Mouse (Mus musculus) kidney, embryonic 14.5 days (tissue): ENCODE results near the gene Aff1. TPM values are rescaled to one million over a fixed set of nuclear protein-coding genes. Genes with fewer than 3 reads are reported as not detected.
A peak's percentile ranks its signal among the peaks of the same experiment; 100 is the strongest.

Experiments
- ATAC-seq: fragments of 200-750 bp; cut with Nextera tagmentation; 2 replicates; pipeline ENCODE4 v1.8.0; 2017; ENCODE audit warnings: moderate number of reproducible peaks, mild to moderate bottlenecking, moderate TSS enrichment, moderate library complexity; ENCODE audit not compliant: low FRiP score, low TSS enrichment
- H3K27ac ChIP-seq: fragments of 300-500 bp; sonication (generic); 2 replicates; pipeline ENCODE4 v1.5.1; 2014; ENCODE audit warnings: low read depth, mild to moderate bottlenecking, low read length, moderate library complexity, mixed read lengths
- H3K27me3 ChIP-seq: fragments of 300-500 bp; sonication (generic); 2 replicates; pipeline ENCODE4 v1.6.1; 2014; ENCODE audit warnings: mild to moderate bottlenecking, low read length; ENCODE audit not compliant: control insufficient read depth, insufficient read depth
- H3K36me3 ChIP-seq: fragments of 300-500 bp; sonication (generic); 2 replicates; pipeline ENCODE4 v1.6.1; 2014; ENCODE audit warnings: low read length, mixed read lengths; ENCODE audit not compliant: control insufficient read depth, insufficient read depth
- H3K4me1 ChIP-seq: fragments of 300-500 bp; sonication (generic); 2 replicates; pipeline ENCODE4 v1.6.1; 2014; ENCODE audit warnings: low read length, mixed read lengths; ENCODE audit not compliant: control insufficient read depth, insufficient read depth
- H3K4me2 ChIP-seq: fragments of 300-500 bp; sonication (generic); replicated peaks from 2 replicates; pipeline ENCODE4 v1.6.1; 2014; ENCODE audit warnings: low read depth, mild to moderate bottlenecking, low read length
- H3K4me3 ChIP-seq: fragments of 300-500 bp; sonication (generic); 2 replicates; pipeline ENCODE4 v1.5.1; 2014; ENCODE audit warnings: mild to moderate bottlenecking, low read length
- H3K9ac ChIP-seq: fragments of 300-500 bp; sonication (generic); 2 replicates; pipeline ENCODE4 v1.6.1; 2014; ENCODE audit warnings: low read depth, mild to moderate bottlenecking, low read length, moderate library complexity
- H3K9me3 ChIP-seq: fragments of 300-500 bp; sonication (generic); 2 replicates; pipeline ENCODE4 v1.6.1; 2016; ENCODE audit warnings: low read length; ENCODE audit not compliant: control insufficient read depth
- WGBS: fragments of 180-500 bp; shearing (Covaris S2); extraction: QIAGEN DNeasy Blood & Tissue Kit; methylation state at CpG from one replicate; pipeline ENCODE4 v1.1.7; 2014; 5-methylcytosine and 5-hydroxymethylcytosine counted together
- polyA plus RNA-seq: library from polyadenylated mRNA; unstranded; fragments of >200 nt; fragmentation: Nextera tagmentation; extraction: Ambion mirVana; gene quantifications from 2 replicates; pipeline ENCODE4 v1.2.1, GENCODE M21; 2014

The Aff1 gene
- polyA plus RNA-seq, 1 experiment from 2014 or later: 14.4 TPM

DNA sequence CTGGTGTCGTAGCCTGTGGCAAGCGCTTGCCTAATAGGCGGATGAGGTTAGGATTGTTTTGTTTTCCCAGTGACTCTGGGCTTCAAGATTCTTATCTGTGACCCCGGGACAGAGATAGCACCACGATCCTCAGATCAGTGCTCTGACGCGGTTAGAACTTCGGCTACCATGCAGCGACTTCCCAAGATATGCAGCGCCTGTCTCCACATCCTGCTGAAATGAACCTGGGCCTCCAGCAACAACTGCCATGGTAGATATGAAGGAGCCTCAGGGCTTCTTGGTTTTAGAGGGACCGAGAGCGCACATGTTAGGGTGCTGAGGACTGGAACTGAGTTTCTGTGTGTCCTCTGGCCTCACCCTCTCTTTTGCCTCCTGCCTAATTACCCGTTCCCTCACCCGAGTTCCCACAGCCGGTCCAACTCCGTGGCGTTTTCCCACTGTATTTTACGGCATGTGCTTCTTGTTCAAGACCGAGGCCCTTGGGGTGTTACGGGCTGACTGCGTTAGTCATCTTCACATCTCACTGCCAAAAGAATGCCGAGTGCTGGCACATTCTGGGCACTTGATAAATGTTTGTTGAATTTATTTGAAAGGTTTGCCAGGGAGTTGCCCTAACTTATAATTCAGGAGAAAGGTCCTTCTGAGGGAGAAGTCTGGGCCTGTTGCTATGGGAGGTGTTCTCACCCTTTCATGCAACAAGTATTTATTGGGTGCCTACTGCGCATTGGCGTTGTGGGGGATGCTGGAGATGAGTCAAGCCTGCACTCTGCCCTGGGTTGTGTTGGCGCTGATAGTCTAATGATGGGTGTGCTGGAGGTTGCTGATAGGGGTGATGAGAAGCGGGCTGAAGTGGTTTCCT lies 45.3 kb downstream of the Aff1 start:
- no peak overlapping the region for H3K4me2 ChIP-seq
- WGBS: 45% methylated on average over 26 of the region's 26 CpGs
- no peaks in the 10 kb centered on the region; the same call in 1 of the 2 replicates for H3K4me1 ChIP-seq
- no peak overlapping the region for H3K9ac ChIP-seq
- no peak overlapping the region for H3K4me3 ChIP-seq
- H3K36me3 ChIP-seq: no peaks in the 10 kb centered on the region
- no peak for ATAC-seq
- no peaks in the 10 kb centered on the region for H3K9me3 ChIP-seq
- H3K27me3 ChIP-seq: no peaks in the 10 kb centered on the region
- H3K27ac ChIP-seq: no peak overlapping the region; the same call in 1 of the 2 replicates

DNA sequence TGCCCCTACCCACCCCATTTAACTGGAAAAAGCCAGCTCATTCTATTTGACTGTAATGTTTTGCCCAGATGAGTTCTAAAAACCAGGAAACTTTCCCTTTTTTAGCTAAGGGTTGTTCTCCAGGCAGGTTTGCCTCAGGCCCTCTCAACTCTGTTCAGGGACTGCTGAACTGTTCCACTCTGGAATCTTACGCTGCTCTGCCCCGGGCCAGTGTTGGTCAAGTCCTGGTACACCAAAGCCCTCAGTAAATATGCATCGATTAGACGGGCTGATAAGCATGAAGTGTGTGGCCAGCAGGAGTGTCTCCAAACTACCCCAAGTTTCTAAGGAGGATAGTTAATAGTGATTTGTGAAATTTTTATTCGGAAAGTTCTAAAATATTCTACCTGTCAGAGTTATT lies 46.3 kb downstream of the Aff1 start:
- no peaks in the 10 kb centered on the region for H3K27me3 ChIP-seq
- 82% methylated on average over 5 of the region's 5 CpGs for WGBS

DNA sequence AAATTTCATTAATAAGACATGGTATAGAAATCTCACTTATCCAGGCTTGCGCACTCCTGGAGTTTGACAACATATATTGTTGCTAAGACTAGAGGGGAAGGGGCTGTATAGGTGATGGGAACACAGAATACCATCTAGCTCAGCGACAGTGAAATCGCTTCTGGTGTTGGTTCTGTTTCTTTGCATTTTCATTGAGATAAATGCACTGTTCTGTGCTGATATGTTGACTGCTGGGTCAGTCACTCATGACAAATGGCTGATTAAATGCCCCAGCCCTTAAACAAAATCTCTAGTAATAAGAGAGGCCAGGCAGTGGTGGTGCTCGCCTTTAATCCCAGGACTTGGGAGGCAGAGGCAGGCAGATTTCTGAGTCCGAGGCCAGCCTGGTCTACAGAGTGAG lies 47.0 kb downstream of the Aff1 start:
- Histone ChIP-seq H3K36me3 (no peaks in the 10 kb centered on the region), H3K4me2 (no peak overlapping the region), H3K9me3 (no peaks in the 10 kb centered on the region), H3K27me3 (no peaks in the 10 kb centered on the region), H3K9ac (no peak overlapping the region), H3K4me3 (no peak overlapping the region), H3K4me1 (no peaks in the 10 kb centered on the region; the same call in 1 of the 2 replicates), H3K27ac (no peak overlapping the region)
- 93% methylated on average over 5 of the region's 5 CpGs for WGBS
- ATAC-seq: no peak

More for the DNA sequence above, 46.3 kb downstream of the Aff1 start:
- no peak for ATAC-seq
- H3K4me1 ChIP-seq: no peaks in the 10 kb centered on the region; the same call in 1 of the 2 replicates
- H3K4me3 ChIP-seq: no peak overlapping the region
- H3K36me3 ChIP-seq: no peaks in the 10 kb centered on the region
- no peak overlapping the region for H3K4me2 ChIP-seq
- no peaks in the 10 kb centered on the region for H3K9me3 ChIP-seq
- H3K9ac ChIP-seq: no peak overlapping the region
- H3K27ac ChIP-seq: peak overlapping the region; percentile 32; the same call in 1 of the 2 replicates

DNA sequence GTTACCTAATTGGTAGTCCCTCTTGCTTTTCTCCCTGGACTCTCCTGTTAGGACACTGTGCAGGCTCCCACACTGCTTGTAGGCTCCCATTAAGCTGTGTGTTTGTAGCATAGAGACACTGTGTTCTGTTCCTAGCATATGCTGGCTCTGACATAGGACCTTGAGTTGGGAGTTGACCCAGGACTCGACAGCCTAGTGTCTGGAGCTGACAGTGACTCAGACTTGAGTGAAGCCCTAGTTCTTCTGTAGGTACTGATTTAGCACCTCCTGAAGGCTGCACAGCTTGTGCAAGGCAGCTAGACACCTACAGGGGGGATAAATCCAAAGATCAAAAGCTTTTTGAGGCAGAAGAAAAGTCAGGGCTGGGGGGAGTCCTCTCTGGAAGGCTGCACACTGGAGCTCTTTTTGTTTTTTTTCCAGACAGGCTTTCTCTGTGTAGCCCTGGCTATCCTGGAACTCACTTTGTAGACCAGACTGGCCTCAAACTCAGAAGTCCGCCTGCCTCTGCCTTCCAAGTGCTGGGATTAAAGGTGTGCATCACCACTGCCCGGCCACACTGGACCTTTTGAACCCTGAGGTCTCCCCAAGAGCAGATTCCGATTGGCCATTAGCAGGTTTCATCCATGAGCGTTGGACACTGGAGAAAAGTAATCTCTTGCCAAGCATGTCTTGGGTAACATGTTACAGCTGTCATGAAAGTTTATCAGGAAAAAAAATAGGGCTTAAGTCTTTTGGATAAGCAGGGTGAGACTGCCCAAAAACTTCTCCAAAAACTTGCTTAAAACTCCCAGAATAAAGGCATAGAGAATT lies 48.1 kb downstream of the Aff1 start:
- Histone ChIP-seq H3K27ac (no peak overlapping the region), H3K4me2 (no peak overlapping the region), H3K27me3 (no peaks in the 10 kb centered on the region), H3K4me3 (no peak overlapping the region), H3K4me1 (no peaks in the 10 kb centered on the region; the same call in 1 of the 2 replicates), H3K36me3 (no peaks in the 10 kb centered on the region), H3K9ac (no peak overlapping the region), H3K9me3 (no peaks in the 10 kb centered on the region)
- ATAC-seq: no peak
- WGBS: 50% methylated on average over 5 of the region's 5 CpGs

DNA sequence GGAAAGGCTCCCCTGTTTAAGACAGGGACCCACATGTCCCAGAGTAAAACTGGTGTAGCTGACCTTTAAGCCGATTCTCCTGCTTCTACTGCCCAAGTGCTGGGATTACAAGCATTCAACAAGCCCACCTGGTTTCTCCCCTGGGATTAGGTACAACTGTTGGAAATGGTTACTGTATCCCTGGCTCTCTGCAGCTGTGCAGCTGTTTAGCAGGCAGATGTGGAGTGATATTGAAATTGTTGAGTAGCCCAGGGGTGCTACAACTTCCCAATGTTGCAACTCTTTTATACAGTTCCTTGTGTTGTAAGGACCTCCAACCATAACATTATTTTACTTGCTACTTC lies 48.7 kb downstream of the Aff1 start:
- Histone ChIP-seq H3K36me3 (no peaks in the 10 kb centered on the region), H3K4me3 (no peak overlapping the region), H3K4me2 (no peak overlapping the region), H3K9me3 (no peaks in the 10 kb centered on the region), H3K27me3 (no peaks in the 10 kb centered on the region), H3K27ac (no peak overlapping the region), H3K4me1 (no peaks in the 10 kb centered on the region; the same call in 1 of the 2 replicates), H3K9ac (no peak overlapping the region)
- no peak for ATAC-seq
- 65% methylated on average over 1 of the region's 1 CpGs for WGBS

DNA sequence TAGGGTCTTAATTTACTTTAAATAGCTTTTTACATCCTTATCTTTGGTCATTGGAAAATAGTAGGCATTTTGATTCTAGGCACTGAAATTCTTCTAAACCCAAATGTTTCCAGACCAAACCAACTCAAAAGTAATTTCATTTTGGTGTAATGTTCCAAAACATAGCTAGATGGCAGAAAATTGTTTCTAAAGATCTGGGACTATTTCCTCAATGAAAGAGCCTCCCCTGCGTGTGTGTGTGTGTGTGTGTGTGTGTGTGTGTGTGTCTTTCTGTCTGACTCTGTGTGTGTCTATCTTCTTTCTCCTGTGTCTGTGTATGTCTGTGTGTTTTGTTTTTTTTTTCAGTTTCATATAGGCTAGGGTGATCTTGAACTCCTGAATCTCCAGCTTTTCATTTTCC lies 49.3 kb downstream of the Aff1 start:
- no peak overlapping the region for H3K4me2 ChIP-seq
- WGBS: 59% methylated on average over 1 of the region's 1 CpGs
- ATAC-seq: no peak
- H3K36me3 ChIP-seq: no peaks in the 10 kb centered on the region
- 0 out of 2 replicates have a peak, but pooled peaks cover 4% of the 10 kb centered on the region for H3K9me3 ChIP-seq
- H3K4me3 ChIP-seq: no peak overlapping the region
- H3K9ac ChIP-seq: no peak overlapping the region
- no peaks in the 10 kb centered on the region for H3K27me3 ChIP-seq
- no peak overlapping the region for H3K27ac ChIP-seq
- no peaks in the 10 kb centered on the region; the same call in 1 of the 2 replicates for H3K4me1 ChIP-seq

DNA sequence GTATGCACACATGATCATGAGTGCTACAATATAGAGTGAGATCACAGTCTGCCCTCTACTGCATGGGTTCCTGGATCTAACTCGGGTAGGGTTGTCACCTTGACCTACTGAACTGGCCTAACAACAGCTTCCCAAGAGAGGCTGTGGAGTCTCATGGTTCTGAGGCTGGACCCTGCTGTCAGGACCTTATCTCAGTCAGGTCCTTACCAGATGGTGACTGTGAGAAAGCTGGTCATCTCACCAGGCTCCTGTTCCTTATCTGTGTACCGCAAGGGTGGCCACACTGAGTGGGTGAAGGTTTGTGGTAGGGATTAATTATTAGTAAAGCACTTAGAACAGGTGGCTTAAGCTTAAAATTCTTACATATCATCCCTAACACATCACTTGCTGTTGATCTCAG lies 49.8 kb downstream of the Aff1 start:
- WGBS: 78% methylated on average over 2 of the region's 2 CpGs
- Histone ChIP-seq H3K27ac (no peak overlapping the region), H3K4me2 (no peak overlapping the region), H3K4me1 (no peaks in the 10 kb centered on the region; the same call in 1 of the 2 replicates), H3K9ac (no peak overlapping the region), H3K9me3 (0 out of 2 replicates have a peak, but pooled peaks cover 4% of the 10 kb centered on the region), H3K4me3 (no peak overlapping the region), H3K36me3 (no peaks in the 10 kb centered on the region), H3K27me3 (no peaks in the 10 kb centered on the region)
- no peak for ATAC-seq

DNA sequence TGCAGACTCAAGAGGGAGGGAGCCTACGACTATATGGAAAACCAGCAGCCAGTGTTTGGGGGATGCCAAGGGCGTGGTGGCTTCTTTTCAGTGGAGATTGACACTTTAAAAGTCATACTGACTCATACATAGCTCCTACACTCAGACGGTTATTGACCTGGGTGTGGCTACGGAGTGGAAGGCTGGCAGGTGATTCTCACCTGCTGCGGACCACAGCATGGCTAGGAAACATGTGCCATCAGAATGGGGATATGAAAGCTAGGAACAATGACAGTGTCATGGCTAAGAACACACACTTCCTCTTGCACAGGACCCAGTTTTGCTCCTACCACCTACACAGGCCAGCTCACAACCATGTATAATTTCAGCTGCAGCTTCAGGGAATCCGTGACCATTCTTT lies 52.4 kb downstream of the Aff1 start:
- Histone ChIP-seq H3K4me1 (no peaks in the 10 kb centered on the region), H3K27ac (no peak overlapping the region), H3K4me2 (no peak overlapping the region), H3K9me3 (0 out of 2 replicates have a peak, but pooled peaks cover 4% of the 10 kb centered on the region), H3K9ac (no peak overlapping the region), H3K36me3 (no peaks in the 10 kb centered on the region), H3K4me3 (no peak overlapping the region), H3K27me3 (no peaks in the 10 kb centered on the region)
- 76% methylated on average over 6 of the region's 6 CpGs for WGBS
- no peak for ATAC-seq

DNA sequence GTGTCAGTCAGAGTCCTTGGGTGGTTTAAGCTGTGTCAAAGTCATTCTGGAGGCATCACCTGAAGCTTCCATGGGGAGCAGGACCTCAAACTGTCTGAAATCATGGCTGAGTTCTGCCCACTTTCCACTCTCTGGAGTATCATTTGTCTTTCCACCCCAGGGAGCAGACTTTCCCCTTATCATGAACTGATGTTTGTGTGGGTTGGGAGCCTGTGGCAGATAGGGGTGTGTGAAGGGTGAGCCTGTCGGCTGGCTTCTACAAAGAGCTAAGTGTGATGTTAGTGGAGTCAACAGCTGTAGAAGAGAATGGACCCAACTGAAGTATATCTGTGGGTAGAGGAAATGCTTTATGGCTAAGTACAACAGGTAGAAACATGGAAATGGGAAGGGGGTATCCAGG lies 53.5 kb downstream of the Aff1 start:
- no peaks in the 10 kb centered on the region for H3K27me3 ChIP-seq
- 0 out of 2 replicates have a peak, but pooled peaks cover 4% of the 10 kb centered on the region for H3K9me3 ChIP-seq
- H3K4me1 ChIP-seq: no peaks in the 10 kb centered on the region
- no peak for ATAC-seq
- H3K4me2 ChIP-seq: no peak overlapping the region
- H3K36me3 ChIP-seq: no peaks in the 10 kb centered on the region
- no peak overlapping the region for H3K27ac ChIP-seq
- 97% methylated on average over 1 of the region's 1 CpGs for WGBS
- H3K4me3 ChIP-seq: no peak overlapping the region
- no peak overlapping the region for H3K9ac ChIP-seq
